Mouse (Mus musculus) stomach, postnatal 0 days (tissue): ENCODE results near the gene Knop1.

Experiments
- CTCF ChIP-seq: IDR thresholded peaks from 2 replicates; pipeline ENCODE4 v1.5.1; 2016; ENCODE audit warnings: antibody characterized with exemption, low read depth, mild to moderate bottlenecking, moderate library complexity
- EP300 ChIP-seq: optimal IDR thresholded peaks from 2 replicates; pipeline ENCODE3; 2016; ENCODE audit warnings: antibody characterized with exemption

GRCm38 (mm10) chr7:118803425-118803824, 52.6 kb downstream of the Knop1 start:
- no peak for TF ChIP-seq CTCF
- no peak for TF ChIP-seq EP300
